Mouse (Mus musculus) limb, embryonic 13.5 days (tissue): ENCODE data around the gene R3hcc1l. TPM values are rescaled to one million over a fixed set of nuclear protein-coding genes. Genes with fewer than 3 reads are reported as not detected.

Experiments
- ATAC-seq: fragments of 200-750 bp; cut with Nextera tagmentation; 2 replicates; pipeline ENCODE4 v1.8.0; 2017; ENCODE audit warnings: low read depth, moderate number of reproducible peaks, moderate TSS enrichment; ENCODE audit not compliant: low FRiP score
- H3K27ac ChIP-seq: fragments of 300-500 bp; sonication (generic); 2 replicates; pipeline ENCODE4 v1.5.1; 2015; ENCODE audit warnings: inconsistent platforms, mild to moderate bottlenecking, moderate library complexity
- H3K27me3 ChIP-seq: fragments of 300-500 bp; sonication (generic); 2 replicates; pipeline ENCODE4 v1.6.1; 2015; ENCODE audit warnings: mild to moderate bottlenecking, inconsistent platforms
- H3K36me3 ChIP-seq: fragments of 300-500 bp; sonication (generic); 2 replicates; pipeline ENCODE4 v1.6.1; 2015; ENCODE audit warnings: inconsistent platforms, mild to moderate bottlenecking, moderate library complexity
- H3K4me1 ChIP-seq: fragments of 300-500 bp; sonication (generic); 2 replicates; pipeline ENCODE4 v1.6.1; 2015; ENCODE audit warnings: inconsistent platforms
- H3K4me2 ChIP-seq: fragments of 300-500 bp; sonication (generic); replicated peaks from 2 replicates; pipeline ENCODE4 v1.6.1; 2015; ENCODE audit warnings: inconsistent platforms, mild to moderate bottlenecking, moderate library complexity
- H3K4me3 ChIP-seq: fragments of 300-500 bp; sonication (generic); 2 replicates; pipeline ENCODE4 v1.5.1; 2015; ENCODE audit warnings: moderate library complexity, mild to moderate bottlenecking, inconsistent platforms
- H3K9ac ChIP-seq: fragments of 300-500 bp; sonication (generic); 2 replicates; pipeline ENCODE4 v1.6.1; 2015; ENCODE audit warnings: mild to moderate bottlenecking, inconsistent platforms
- H3K9me3 ChIP-seq: fragments of 300-500 bp; sonication (generic); 2 replicates; pipeline ENCODE4 v1.6.1; 2016; ENCODE audit warnings: inconsistent platforms
- WGBS: fragments of 180-500 bp; shearing (Covaris S2); methylation state at CpG from one replicate; pipeline ENCODE4 v1.1.7; 2015; 5-methylcytosine and 5-hydroxymethylcytosine counted together
- polyA plus RNA-seq: library from polyadenylated mRNA; unstranded; fragments of >200 nt; fragmentation: Nextera tagmentation; extraction: Ambion mirVana; gene quantifications from 2 replicates; pipeline ENCODE4 v1.2.1, GENCODE M21; 2015

Gene R3hcc1l
- polyA plus RNA-seq: 23.0 and 25.6 TPM in 2 replicates

- no peaks in the 10 kb centered on the region for H3K9me3 ChIP-seq
- peak within 1 kb of the TSS; percentile 79 for H3K9ac ChIP-seq
- H3K27ac ChIP-seq: 0 out of 2 replicates have a peak within 1 kb of the TSS, but pooled peaks have one; percentile 7
- no peaks in the 10 kb centered on the region for H3K36me3 ChIP-seq
- WGBS: under 1% methylated on average over 57 of the region's 59 CpGs
- ATAC-seq: peak; percentile 96
- H3K4me1 ChIP-seq: peaks cover 15% of the 10 kb centered on the region
- H3K4me3 ChIP-seq: peak within 1 kb of the TSS; percentile 71
- H3K4me2 ChIP-seq: peak within 1 kb of the TSS; percentile 68
- H3K27me3 ChIP-seq: no peaks in the 10 kb centered on the region
These were observed at the start of gene R3hcc1l for GRCm38 (mm10) chr19:42518620-42519310. TSS of gene R3hcc1l (plus strand) at chr19:42518759.

DNA sequence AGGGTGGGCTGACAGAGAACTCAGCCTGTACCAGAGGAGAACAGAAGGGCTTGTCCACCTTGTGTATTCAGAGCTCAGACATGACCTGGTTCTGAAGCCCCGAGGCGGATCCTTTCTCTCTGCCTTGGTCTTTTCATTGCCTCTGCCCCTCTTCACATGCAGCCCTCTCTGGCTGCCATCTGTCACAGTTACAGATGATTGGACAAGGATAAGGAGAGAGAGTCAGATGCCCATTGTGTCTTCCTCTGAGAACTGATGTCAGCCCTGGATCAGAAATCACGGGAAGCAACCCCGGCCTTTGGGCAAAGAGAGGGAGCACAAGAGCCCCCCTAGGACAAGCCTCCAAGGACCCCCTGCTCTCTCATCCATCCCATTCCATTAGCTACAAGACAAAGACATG is 47.0 kb upstream of the R3hcc1l start:
- no peak overlapping the region for H3K9ac ChIP-seq
- no peak overlapping the region for H3K4me2 ChIP-seq
- WGBS: 94% methylated on average over 4 of the region's 4 CpGs
- H3K27ac ChIP-seq: no peak overlapping the region
- no peaks in the 10 kb centered on the region for H3K4me1 ChIP-seq
- H3K27me3 ChIP-seq: no peaks in the 10 kb centered on the region; the same call in 1 of the 2 replicates
- no peaks in the 10 kb centered on the region for H3K36me3 ChIP-seq
- no peak overlapping the region for H3K4me3 ChIP-seq
- ATAC-seq: no peak
- no peaks in the 10 kb centered on the region for H3K9me3 ChIP-seq

DNA sequence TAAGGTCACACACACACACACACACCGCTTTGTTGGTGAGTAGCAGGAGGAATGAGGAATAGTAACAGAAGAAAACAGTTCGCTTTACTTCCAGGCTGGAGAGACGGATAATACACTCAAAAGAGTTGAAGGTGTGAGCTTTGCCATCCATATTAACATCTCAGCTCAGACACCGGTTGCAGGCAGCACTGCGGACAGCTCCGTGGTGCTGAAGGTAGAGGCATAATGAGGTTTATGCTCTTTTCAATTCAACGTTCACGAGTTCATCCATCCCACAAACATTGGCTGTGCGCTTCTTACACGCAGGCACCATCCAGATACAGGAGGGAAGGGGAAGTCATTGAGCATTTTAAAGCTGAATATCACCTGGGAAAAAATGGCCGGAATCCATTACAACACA is 45.7 kb upstream of the R3hcc1l start:
- H3K4me1 ChIP-seq: no peaks in the 10 kb centered on the region
- H3K27ac ChIP-seq: no peak overlapping the region
- ATAC-seq: no peak
- 29% methylated on average over 11 of the region's 11 CpGs for WGBS
- H3K9ac ChIP-seq: no peak overlapping the region
- H3K36me3 ChIP-seq: no peaks in the 10 kb centered on the region
- H3K27me3 ChIP-seq: peaks cover 5% of the 10 kb centered on the region; the same call in 1 of the 2 replicates
- no peaks in the 10 kb centered on the region for H3K9me3 ChIP-seq
- H3K4me3 ChIP-seq: no peak overlapping the region
- no peak overlapping the region for H3K4me2 ChIP-seq

GRCm38 (mm10) chr19:42477769-42478168 is 40.8 kb upstream of the R3hcc1l start:
- Histone ChIP-seq H3K36me3 (no peaks in the 10 kb centered on the region), H3K4me2 (no peak overlapping the region), H3K9me3 (no peaks in the 10 kb centered on the region), H3K27me3 (peaks cover 14% of the 10 kb centered on the region; the same call in 1 of the 2 replicates), H3K27ac (no peak overlapping the region), H3K9ac (no peak overlapping the region), H3K4me1 (no peaks in the 10 kb centered on the region), H3K4me3 (no peak overlapping the region)
- no peak for ATAC-seq
- 81% methylated on average over 5 of the region's 5 CpGs for WGBS

GRCm38 (mm10) chr19:42478303-42478702 is 40.3 kb upstream of the R3hcc1l start:
- Histone ChIP-seq H3K4me3 (no peak overlapping the region), H3K27ac (no peak overlapping the region), H3K36me3 (no peaks in the 10 kb centered on the region), H3K9me3 (no peaks in the 10 kb centered on the region), H3K4me1 (no peaks in the 10 kb centered on the region), H3K27me3 (peaks cover 15% of the 10 kb centered on the region; the same call in 1 of the 2 replicates), H3K9ac (no peak overlapping the region), H3K4me2 (no peak overlapping the region)
- 62% methylated on average over 12 of the region's 12 CpGs for WGBS
- no peak for ATAC-seq

DNA sequence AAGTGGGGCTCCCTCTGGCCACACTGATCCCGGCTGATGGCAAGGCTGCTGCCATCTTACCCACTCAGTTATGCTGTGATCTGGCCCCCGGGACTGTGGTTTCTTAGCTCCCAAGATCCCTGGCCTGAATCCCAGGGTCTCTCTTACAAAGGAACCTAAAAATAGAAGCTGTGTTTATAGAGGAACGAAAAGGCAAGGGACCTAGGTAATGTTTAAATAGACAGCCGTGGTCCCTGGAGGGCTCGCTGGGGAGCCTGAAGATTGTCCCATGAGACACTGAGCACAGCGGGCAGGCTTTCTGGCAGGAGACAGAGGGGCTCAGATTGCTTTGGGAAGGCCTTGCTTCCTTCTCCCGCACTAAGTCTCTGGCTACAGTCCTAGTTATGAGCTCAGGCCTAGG is 33.1 kb upstream of the R3hcc1l start:
- H3K4me3 ChIP-seq: no peak overlapping the region
- H3K36me3 ChIP-seq: no peaks in the 10 kb centered on the region
- H3K27me3 ChIP-seq: peaks cover 10% of the 10 kb centered on the region
- H3K9me3 ChIP-seq: no peaks in the 10 kb centered on the region
- WGBS: 82% methylated on average over 7 of the region's 7 CpGs
- no peaks in the 10 kb centered on the region for H3K4me1 ChIP-seq
- H3K4me2 ChIP-seq: no peak overlapping the region
- no peak for ATAC-seq
- H3K27ac ChIP-seq: no peak overlapping the region
- H3K9ac ChIP-seq: no peak overlapping the region

- no peaks in the 10 kb centered on the region for H3K36me3 ChIP-seq
- peaks cover 7% of the 10 kb centered on the region; the same call in 1 of the 2 replicates for H3K27me3 ChIP-seq
- H3K27ac ChIP-seq: no peak overlapping the region
- no peak overlapping the region for H3K4me3 ChIP-seq
- ATAC-seq: no peak
- WGBS: 79% methylated on average over 3 of the region's 3 CpGs
- no peaks in the 10 kb centered on the region for H3K9me3 ChIP-seq
- H3K4me2 ChIP-seq: no peak overlapping the region
- H3K9ac ChIP-seq: no peak overlapping the region
- no peaks in the 10 kb centered on the region for H3K4me1 ChIP-seq
These were observed 31.3 kb upstream of the R3hcc1l start for GRCm38 (mm10) chr19:42487261-42487660.

DNA sequence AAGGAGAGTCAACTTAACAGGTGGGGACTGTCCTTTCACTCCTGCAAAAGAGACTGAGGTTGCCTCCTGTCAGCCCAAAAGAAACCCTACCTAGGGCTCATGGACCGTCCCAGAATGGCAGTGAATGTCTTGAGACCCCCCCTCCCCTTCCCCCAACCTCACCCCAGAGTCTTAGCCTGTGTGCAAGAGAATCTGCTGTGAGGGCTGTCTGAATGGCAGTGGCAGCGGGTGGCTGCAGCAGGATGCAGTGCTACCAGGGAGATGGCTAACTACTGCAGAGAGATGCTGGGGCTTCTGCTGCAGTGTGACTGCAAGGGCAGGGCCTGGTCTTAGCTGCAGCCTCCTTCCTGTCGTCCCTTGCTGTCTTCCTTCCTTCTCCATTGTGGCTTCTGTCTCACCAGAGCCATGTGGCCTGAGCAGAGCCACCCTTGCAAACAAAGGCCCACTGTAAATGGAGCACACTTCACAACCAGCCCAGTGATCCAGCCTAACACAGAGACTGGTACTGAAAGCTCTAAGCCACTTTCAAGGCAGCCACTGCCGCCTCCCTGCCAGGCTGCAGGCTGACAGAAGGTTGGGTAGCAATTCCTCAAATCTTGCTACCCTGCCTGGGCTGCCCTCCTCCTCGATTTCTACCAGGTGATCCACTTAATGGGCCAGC is 25.2 kb upstream of the R3hcc1l start:
- Histone ChIP-seq H3K4me3 (no peak overlapping the region), H3K27me3 (0 out of 2 replicates have a peak, but pooled peaks cover 3% of the 10 kb centered on the region), H3K4me2 (no peak overlapping the region), H3K36me3 (no peaks in the 10 kb centered on the region), H3K27ac (no peak overlapping the region), H3K9me3 (no peaks in the 10 kb centered on the region), H3K4me1 (peaks cover 8% of the 10 kb centered on the region; the same call in 1 of the 2 replicates), H3K9ac (no peak overlapping the region)
- whole genome bisulfite sequencing: 52% methylated on average over 5 of the region's 5 CpGs
- ATAC-seq: no peak

- WGBS: 59% methylated on average over 3 of the region's 3 CpGs
- H3K27me3 ChIP-seq: no peaks in the 10 kb centered on the region
- H3K36me3 ChIP-seq: no peaks in the 10 kb centered on the region
- H3K9ac ChIP-seq: no peak overlapping the region
- no peaks in the 10 kb centered on the region for H3K9me3 ChIP-seq
- H3K27ac ChIP-seq: no peak overlapping the region
- no peak for ATAC-seq
- H3K4me3 ChIP-seq: no peak overlapping the region
- H3K4me1 ChIP-seq: no peaks in the 10 kb centered on the region
- no peak overlapping the region for H3K4me2 ChIP-seq
These were observed 14.4 kb upstream of the R3hcc1l start for GRCm38 (mm10) chr19:42504156-42504555.

- Histone ChIP-seq H3K27me3 (no peaks in the 10 kb centered on the region), H3K4me3 (no peak overlapping the region), H3K27ac (no peak overlapping the region), H3K36me3 (no peaks in the 10 kb centered on the region), H3K9ac (no peak overlapping the region), H3K4me2 (no peak overlapping the region), H3K4me1 (no peaks in the 10 kb centered on the region), H3K9me3 (no peaks in the 10 kb centered on the region)
- 76% methylated on average over 9 of the region's 9 CpGs for WGBS
- no peak for ATAC-seq
These were observed 8.9 kb upstream of the R3hcc1l start for GRCm38 (mm10) chr19:42509625-42510024.

DNA sequence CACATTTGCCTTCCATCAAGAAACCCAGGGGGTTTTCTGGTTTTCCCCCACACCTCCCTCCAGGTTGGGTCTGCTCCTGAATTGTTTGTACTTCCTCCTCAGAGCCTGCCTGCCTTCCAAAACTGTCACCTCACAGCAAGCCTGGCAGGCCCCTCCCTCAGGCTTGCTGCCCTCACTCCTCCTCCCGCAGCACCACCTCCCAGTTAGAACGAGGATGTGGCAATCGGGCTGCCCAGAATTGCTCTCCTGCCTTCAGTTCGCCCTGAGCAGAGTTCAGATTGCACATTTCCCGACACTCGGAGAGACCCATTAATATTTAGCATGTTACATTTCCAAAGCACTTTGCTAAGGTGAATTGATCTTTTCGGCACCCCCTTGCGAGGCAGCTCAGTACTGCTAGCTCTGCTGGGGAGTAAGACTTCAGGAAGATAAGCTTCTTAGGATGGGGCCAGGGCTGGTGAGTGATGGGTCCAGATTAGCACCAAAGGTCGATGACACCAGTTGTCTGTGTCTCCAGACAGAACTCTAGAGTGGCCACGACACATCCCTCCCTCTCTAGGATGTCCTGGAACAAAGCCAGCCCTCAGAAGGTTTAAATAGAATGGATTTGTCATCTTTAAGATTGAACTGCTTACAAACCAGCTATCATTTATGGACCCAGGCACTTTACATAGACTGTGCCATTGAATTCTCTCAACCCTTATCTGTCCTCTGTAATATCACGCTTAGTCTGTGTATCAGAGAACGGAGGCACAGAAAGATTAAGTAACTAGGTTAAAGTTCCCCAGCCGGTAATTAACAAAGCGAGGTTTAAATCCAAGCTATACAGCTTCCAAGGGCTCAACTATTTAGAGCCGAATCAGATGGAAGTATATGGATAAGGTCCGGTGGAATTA is 8.0 kb upstream of the R3hcc1l start:
- no peaks in the 10 kb centered on the region for H3K9me3 ChIP-seq
- H3K27ac ChIP-seq: no peak overlapping the region
- WGBS: 57% methylated on average over 16 of the region's 16 CpGs
- 0 out of 2 replicates have a peak overlapping the region, but pooled peaks have one; percentile 1 for H3K4me2 ChIP-seq
- H3K27me3 ChIP-seq: no peaks in the 10 kb centered on the region
- H3K4me3 ChIP-seq: no peak overlapping the region
- H3K9ac ChIP-seq: no peak overlapping the region
- no peak for ATAC-seq
- H3K4me1 ChIP-seq: no peaks in the 10 kb centered on the region
- H3K36me3 ChIP-seq: no peaks in the 10 kb centered on the region

DNA sequence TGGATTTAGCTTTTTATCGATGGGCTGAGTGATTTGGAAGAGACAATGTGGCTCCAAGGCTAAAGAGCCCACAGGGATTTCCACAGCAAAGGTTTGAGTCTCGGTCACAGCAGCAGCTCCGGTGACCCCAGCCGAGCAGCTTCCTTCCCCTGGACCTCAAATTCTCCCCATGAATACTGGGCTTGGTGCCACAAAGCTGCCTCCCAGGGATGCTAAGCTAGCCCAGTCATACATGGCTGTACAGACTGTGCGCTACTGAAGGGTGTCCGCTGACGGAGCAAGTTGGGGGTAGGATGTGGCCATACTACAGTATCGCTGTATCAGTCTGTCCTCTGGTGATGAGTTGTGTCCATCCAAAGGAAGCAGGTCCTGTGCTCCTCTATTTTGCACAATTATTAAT is 2.9 kb upstream of the R3hcc1l start:
- Histone ChIP-seq H3K4me2 (no peak overlapping the region), H3K36me3 (no peaks in the 10 kb centered on the region), H3K27me3 (no peaks in the 10 kb centered on the region), H3K4me3 (no peak overlapping the region), H3K9ac (no peak overlapping the region), H3K9me3 (no peaks in the 10 kb centered on the region), H3K27ac (no peak overlapping the region), H3K4me1 (peaks cover 10% of the 10 kb centered on the region)
- no peak for ATAC-seq
- 86% methylated on average over 8 of the region's 8 CpGs for WGBS
